Mouse (Mus musculus) midbrain, embryonic 10.5 days (tissue): ENCODE results near the gene Ppm1m. TPM values are rescaled to one million over a fixed set of nuclear protein-coding genes. Genes with fewer than 3 reads are reported as not detected.

Experiments used
- DNase-seq: peaks from one replicate; pipeline ENCODE4 v3.0.0-alpha.2; 2017; ENCODE audit warnings: low spot score
- H3K27ac ChIP-seq: fragments of 300-500 bp; sonication (generic); replicated peaks from 2 replicates; pipeline ENCODE4 v1.5.1; 2016; ENCODE audit warnings: mild to moderate bottlenecking
- H3K27me3 ChIP-seq: fragments of 300-500 bp; sonication (generic); 2 replicates; pipeline ENCODE4 v1.6.1; 2016; ENCODE audit warnings: low read depth, mild to moderate bottlenecking; ENCODE audit not compliant: poor library complexity, severe bottlenecking
- H3K36me3 ChIP-seq: fragments of 300-500 bp; sonication (generic); 2 replicates; pipeline ENCODE4 v1.6.1; 2016; ENCODE audit warnings: mild to moderate bottlenecking, moderate library complexity
- H3K4me1 ChIP-seq: fragments of 300-500 bp; sonication (generic); 2 replicates; pipeline ENCODE4 v1.6.1; 2016
- H3K4me3 ChIP-seq: fragments of 300-500 bp; sonication (generic); 2 replicates; pipeline ENCODE4 v1.5.1; 2016; ENCODE audit warnings: mild to moderate bottlenecking, moderate library complexity
- H3K9me3 ChIP-seq: fragments of 300-500 bp; sonication (generic); replicated peaks from 2 replicates; pipeline ENCODE4 v1.6.1; 2016; ENCODE audit warnings: mild to moderate bottlenecking
- WGBS: fragments of 180-500 bp; shearing (Covaris S2); methylation state at CpG from one replicate; pipeline ENCODE4 v1.1.7; 2016; 5-methylcytosine and 5-hydroxymethylcytosine counted together
- polyA plus RNA-seq: library from polyadenylated mRNA; unstranded; fragments of >200 nt; fragmentation: Nextera tagmentation; extraction: Ambion mirVana; gene quantifications from 2 replicates; pipeline ENCODE4 v1.2.1, GENCODE M21; 2016

Ppm1m gene
- polyA plus RNA-seq, 1 experiment from 2014 or later: 52.1 TPM

DNA sequence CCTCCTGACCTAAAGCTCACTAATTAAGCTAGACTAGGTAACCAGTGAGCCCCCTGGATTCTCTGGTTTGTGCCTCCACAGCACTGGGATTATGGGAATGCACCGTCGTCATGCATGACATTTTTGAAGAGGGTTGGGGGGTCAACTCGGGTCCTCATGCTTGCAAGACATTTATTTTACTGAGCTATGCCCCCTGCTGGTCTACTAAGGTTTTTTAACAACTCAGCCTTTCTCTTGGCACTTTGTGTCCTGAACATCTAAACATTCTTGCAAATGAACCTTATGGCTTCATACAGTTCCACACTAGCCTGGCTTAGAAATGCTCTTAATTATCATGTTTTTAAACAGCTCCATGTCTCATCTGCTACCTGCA, 31.2 kb upstream of the Ppm1m start:
- Histone ChIP-seq H3K27me3 (peaks cover 18% of the 10 kb centered on the region), H3K4me3 (no peak overlapping the region), H3K4me1 (peaks cover 17% of the 10 kb centered on the region), H3K36me3 (peaks cover 37% of the 10 kb centered on the region), H3K9me3 (no peaks in the 10 kb centered on the region), H3K27ac (no peak overlapping the region)
- DNase-seq: no peak
- WGBS: 60% methylated on average over 3 of the region's 3 CpGs

DNA sequence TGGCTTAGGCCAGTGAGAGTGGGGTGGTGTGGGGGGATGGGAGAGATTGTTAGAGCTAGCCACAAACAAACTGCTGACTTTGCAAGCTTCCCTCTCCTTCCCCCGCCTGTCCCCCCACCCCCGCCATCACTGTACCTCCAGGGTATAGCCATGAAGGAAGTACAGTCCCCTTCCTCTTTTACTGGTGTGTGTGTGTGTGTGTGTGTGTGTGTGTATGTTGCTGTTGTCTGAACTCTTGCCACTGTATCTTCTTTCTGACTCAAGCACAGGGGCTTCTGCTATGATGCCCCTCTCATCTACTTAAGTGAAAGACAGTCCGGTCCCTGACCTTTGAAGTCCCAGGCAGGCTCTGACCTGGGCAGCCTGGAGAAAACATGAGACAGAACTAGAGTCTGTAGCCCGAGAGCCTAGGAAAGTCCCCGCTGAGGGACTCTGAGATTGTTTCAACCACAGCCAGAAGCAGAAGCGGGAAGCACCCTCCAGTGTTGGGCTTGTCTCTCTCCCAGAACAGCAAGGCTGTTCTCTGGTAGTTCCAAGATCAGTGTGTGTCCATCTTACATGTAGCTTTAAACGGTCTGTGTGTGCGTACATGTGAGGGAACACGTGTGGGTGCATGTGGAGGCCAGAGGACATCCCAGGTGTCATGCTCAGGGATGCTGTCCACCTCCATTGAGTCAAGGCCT, 30.6 kb upstream of the Ppm1m start:
- Histone ChIP-seq H3K9me3 (no peaks in the 10 kb centered on the region), H3K4me1 (peaks cover 19% of the 10 kb centered on the region), H3K36me3 (peaks cover 32% of the 10 kb centered on the region), H3K4me3 (no peak overlapping the region), H3K27ac (no peak overlapping the region), H3K27me3 (peaks cover 23% of the 10 kb centered on the region)
- 86% methylated on average over 9 of the region's 9 CpGs for WGBS
- DNase-seq: no peak

DNA sequence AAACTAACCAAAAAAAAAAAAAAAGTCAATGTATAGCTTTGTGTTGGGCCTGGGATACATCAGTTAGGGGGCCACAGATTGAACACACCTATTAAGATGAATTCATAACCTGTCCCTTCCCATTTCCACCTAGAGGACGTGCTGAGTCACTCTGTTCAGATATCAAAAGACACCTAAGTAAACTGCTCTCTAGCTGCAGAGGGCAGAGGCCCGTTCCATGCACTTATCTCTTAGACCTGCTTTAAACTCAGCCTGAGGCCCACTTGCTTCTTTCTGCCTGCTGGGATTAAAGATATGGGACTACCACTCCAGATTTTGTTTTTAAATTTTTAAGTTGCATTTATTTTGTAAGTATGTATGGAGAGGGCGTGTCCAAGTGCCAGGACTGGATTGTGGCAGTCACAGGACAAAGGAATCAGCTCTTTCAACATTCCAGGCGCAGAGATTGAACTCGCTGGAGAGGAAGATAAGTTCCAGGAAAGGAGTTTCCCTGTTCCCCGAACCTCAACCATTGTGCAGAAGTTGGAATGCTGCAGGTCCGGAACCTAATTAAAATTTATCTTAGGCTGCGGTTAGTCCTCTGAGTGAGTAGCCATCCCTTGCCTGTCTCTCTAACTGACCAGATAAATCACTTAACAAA, 28.4 kb upstream of the Ppm1m start:
- Histone ChIP-seq H3K9me3 (no peaks in the 10 kb centered on the region), H3K4me1 (peaks cover 19% of the 10 kb centered on the region), H3K36me3 (peaks cover 9% of the 10 kb centered on the region), H3K4me3 (no peak overlapping the region), H3K27me3 (peaks cover 39% of the 10 kb centered on the region), H3K27ac (no peak overlapping the region)
- WGBS: 77% methylated on average over 8 of the region's 8 CpGs
- no peak for DNase-seq

DNA sequence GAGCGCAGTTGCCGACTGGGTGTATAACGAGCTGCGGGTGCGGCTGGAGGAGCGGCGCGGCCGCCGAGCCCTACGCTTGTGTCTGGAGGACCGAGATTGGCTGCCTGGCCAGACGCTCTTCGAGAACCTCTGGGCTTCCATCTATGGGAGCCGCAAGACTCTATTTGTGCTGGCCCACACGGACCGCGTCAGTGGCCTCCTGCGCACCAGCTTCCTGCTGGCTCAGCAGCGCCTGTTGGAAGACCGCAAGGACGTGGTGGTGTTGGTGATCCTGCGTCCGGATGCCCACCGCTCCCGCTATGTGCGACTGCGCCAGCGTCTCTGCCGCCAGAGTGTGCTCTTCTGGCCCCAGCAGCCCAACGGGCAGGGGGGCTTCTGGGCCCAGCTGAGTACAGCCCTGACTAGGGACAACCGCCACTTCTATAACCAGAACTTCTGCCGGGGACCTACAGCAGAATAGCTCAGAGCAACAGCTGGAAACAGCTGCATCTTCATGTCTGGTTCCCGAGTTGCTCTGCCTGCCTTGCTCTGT, 26.7 kb upstream of the Ppm1m start:
- Histone ChIP-seq H3K27me3 (peaks cover 39% of the 10 kb centered on the region), H3K9me3 (no peaks in the 10 kb centered on the region), H3K27ac (peak overlapping the region; percentile 63), H3K4me1 (peaks cover 15% of the 10 kb centered on the region), H3K4me3 (peak overlapping the region; percentile 54), H3K36me3 (no peaks in the 10 kb centered on the region)
- WGBS: 8% methylated on average over 34 of the region's 34 CpGs
- DNase-seq: peak; percentile 65

GRCm38 (mm10) chr9:106225469-106226150, 26.1 kb upstream of the Ppm1m start:
- 57% methylated on average over 24 of the region's 24 CpGs for WGBS
- peak overlapping the region; percentile 54 for H3K4me3 ChIP-seq
- H3K36me3 ChIP-seq: no peaks in the 10 kb centered on the region
- no peak for DNase-seq
- H3K9me3 ChIP-seq: no peaks in the 10 kb centered on the region
- H3K27me3 ChIP-seq: peaks cover 39% of the 10 kb centered on the region
- H3K4me1 ChIP-seq: peaks cover 15% of the 10 kb centered on the region
- H3K27ac ChIP-seq: peak overlapping the region; percentile 63

- no peak for DNase-seq
- Histone ChIP-seq H3K36me3 (no peaks in the 10 kb centered on the region), H3K4me1 (peaks cover 15% of the 10 kb centered on the region), H3K9me3 (no peaks in the 10 kb centered on the region), H3K4me3 (no peak overlapping the region), H3K27ac (no peak overlapping the region), H3K27me3 (peaks cover 39% of the 10 kb centered on the region)
- WGBS: 89% methylated on average over 4 of the region's 4 CpGs
Observed at GRCm38 (mm10) chr9:106222994-106223393, 23.4 kb upstream of the Ppm1m start.

DNA sequence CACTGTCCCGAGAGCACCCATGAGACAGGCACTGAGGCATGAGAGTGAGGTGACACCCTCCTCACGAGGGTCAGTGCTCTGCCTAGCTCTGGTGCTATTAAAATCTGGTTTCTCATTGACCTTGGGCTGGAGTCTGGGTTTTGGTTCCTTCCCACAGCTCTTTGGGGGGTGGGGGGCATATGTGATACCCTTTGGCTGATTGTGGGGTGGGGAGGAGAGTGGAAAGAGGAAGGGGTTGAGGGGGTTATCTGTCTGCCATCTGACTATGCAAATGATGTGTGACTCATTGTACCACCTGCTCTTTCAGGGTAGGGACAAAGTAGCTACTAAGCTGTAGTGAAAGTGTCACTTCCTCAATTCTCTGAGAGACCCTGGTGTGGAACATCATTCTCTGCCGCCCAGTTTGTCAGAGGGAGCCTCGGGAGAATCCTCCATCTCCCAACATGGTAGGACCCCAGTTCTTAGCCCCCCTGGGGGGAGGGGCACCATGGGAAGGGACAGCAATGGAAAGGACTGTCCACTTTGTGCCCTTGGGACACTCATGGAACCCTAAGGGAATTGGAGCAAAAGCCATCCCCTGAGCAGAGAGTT, 22.8 kb upstream of the Ppm1m start, which contains the start of gene Tlr9:
Gene Tlr9 (plus strand): TSS at position 338 of the 591 bp plus-strand sequence.
- no peaks in the 10 kb centered on the region for H3K36me3 ChIP-seq
- DNase-seq: no peak
- no peak within 1 kb of the TSS for H3K4me3 ChIP-seq
- H3K27ac ChIP-seq: no peak within 1 kb of the TSS
- no peaks in the 10 kb centered on the region for H3K9me3 ChIP-seq
- H3K27me3 ChIP-seq: peaks cover 37% of the 10 kb centered on the region
- H3K4me1 ChIP-seq: peaks cover 15% of the 10 kb centered on the region
- WGBS: 77% methylated on average over 4 of the region's 4 CpGs

DNA sequence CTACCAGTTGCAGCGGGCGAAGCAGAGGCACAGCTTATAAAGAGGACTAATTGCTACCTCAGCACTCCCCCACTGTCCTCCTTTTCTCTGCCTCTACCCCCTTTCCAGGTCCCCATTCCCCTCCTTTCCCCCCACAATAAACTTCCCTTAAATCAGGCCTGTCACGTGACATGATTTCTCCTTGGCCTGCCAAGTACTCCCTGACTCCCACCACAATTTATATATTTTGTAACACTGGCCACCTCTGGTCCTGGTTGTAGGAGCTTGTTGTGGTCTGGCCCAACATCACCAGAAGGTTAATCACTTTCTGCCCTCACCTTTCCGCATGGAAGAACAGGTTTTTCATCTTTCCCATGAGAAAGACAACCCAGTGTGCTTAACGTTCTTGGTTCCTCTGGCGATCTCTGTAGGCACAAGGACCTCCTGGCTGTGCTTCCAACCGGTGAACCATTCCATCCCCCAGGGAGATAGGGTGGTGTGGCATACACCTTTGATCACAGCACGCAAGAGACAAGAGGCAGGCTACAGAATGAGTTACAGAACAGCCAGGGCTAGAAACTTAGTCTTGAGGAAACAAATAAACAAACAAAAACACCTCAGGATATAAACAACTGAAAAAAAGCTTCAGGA, 21.5 kb upstream of the Ppm1m start:
- no peak overlapping the region for H3K4me3 ChIP-seq
- H3K27ac ChIP-seq: no peak overlapping the region
- no peaks in the 10 kb centered on the region for H3K9me3 ChIP-seq
- WGBS: 79% methylated on average over 8 of the region's 8 CpGs
- H3K36me3 ChIP-seq: no peaks in the 10 kb centered on the region
- DNase-seq: no peak
- H3K4me1 ChIP-seq: peaks cover 4% of the 10 kb centered on the region
- peaks cover 24% of the 10 kb centered on the region for H3K27me3 ChIP-seq

DNA sequence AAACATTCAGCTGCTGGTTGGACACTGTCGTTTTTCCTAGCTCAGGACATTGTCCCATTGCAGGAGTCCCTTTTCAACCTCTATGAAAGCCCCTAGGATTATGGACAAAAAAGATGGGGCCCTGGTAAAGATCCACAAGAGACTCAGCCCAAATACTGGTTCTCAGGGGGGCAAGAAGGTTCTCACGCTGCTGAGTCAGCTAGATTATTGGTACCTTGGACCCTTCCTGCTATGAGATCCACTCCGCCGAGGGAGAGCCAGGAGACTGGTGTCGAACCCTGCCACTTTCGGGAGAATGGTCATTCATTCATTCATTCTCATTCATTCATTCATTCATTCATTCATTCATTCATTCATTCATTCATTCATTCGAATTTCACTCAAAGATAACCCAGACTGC, 17.4 kb upstream of the Ppm1m start:
- Histone ChIP-seq H3K36me3 (peaks cover 34% of the 10 kb centered on the region), H3K27me3 (no peaks in the 10 kb centered on the region), H3K4me3 (no peak overlapping the region), H3K27ac (no peak overlapping the region), H3K9me3 (no peaks in the 10 kb centered on the region), H3K4me1 (peaks cover 6% of the 10 kb centered on the region)
- no peak for DNase-seq
- 88% methylated on average over 7 of the region's 7 CpGs for WGBS

DNA sequence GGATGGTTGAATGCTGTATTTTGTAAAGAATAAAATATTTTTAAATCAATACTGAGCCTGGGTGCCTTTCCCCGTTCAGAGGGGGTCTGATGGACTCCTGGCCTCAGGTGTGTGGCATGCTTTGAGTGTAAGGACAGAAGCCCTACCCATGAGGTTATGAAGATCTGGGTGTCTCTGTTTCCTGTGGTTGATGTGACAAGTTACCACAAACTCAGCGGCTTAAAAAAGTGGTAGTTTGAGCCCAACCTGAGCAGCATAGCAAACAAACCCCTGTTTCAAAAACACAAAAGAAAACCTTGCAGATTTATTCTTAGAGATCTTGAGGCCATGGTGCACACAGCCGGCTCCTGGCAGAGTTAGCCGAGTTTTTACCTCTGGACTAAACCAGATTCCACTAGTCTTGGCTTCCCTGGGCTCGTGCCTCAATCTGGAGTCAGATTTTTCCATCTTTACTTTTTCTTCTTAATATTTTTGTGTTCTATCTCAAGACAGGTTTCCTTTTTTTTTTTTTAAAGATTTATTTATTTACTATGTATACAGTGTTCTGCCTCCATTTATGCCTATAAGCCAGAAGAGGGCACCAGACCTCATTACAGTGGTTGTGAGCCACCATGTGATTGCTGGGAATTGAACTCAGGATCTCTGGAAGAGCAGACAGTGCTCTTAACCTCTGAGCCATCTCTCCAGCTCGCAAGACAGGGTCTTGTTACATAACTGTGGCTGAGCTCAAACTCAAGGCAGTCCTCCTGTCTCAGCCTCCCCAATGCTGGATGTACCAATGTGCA, 16.0 kb upstream of the Ppm1m start:
- peaks cover 34% of the 10 kb centered on the region for H3K36me3 ChIP-seq
- whole genome bisulfite sequencing: 85% methylated on average over 6 of the region's 6 CpGs
- no peaks in the 10 kb centered on the region for H3K9me3 ChIP-seq

DNA sequence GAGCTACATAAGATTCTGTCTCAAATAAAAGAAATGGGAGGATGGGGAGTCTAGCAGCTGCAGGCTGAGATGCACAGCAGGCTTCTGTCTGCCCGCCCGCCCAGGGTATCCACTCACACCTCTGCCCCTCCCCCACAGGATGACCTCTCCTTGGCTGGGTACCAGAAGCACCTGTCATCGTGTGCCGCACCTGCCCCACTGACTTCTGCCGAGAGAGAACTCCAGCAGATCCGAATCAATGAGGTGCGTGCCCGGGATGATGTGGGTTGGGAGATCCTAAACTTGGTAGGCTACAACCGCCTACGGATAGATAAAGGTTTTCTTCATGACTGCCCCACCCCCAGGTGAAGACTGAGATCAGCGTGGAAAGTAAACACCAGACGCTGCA, 13.0 kb upstream of the Ppm1m start:
- peaks cover 50% of the 10 kb centered on the region for H3K36me3 ChIP-seq
- no peaks in the 10 kb centered on the region for H3K27me3 ChIP-seq
- no peak for DNase-seq
- H3K4me1 ChIP-seq: peaks cover 20% of the 10 kb centered on the region
- no peaks in the 10 kb centered on the region for H3K9me3 ChIP-seq
- H3K4me3 ChIP-seq: no peak overlapping the region
- peak overlapping the region; percentile 78 for H3K27ac ChIP-seq
- WGBS: 90% methylated on average over 12 of the region's 12 CpGs

More for the DNA sequence above, 16.0 kb upstream of the Ppm1m start:
- no peaks in the 10 kb centered on the region for H3K27me3 ChIP-seq
- no peak overlapping the region for H3K27ac ChIP-seq
- DNase-seq: no peak
- H3K4me1 ChIP-seq: peaks cover 20% of the 10 kb centered on the region
- no peak overlapping the region for H3K4me3 ChIP-seq
